Mouse (Mus musculus): ENCODE measurements around the gene Gng7. TPM values are rescaled to one million over a fixed set of nuclear protein-coding genes. Genes with fewer than 3 reads are reported as not detected.

The Gng7 gene
- polyA plus RNA-seq, 3 experiments from 2014 or later = not detected

DNA sequence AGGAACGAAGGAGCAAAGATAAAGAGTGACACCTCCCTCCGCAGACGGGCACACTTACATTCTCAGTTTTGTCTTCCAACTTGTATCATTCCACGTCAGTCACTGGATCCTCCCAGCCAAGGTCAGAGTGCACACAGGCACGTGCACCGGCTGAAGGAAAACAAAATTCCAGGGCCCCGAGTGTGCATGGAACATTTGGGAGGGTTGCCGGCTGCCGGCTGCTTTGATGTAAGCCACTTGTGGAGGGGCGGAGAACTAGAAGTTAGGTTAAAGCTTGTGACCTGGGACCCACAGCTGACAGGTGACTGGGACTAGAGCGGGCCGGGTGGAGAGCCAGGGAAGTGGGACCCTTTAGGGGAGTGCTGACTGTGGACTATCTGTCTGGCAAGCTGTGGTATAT lies 48.4 kb downstream of the Gng7 start:
- no peak for ATAC-seq

DNA sequence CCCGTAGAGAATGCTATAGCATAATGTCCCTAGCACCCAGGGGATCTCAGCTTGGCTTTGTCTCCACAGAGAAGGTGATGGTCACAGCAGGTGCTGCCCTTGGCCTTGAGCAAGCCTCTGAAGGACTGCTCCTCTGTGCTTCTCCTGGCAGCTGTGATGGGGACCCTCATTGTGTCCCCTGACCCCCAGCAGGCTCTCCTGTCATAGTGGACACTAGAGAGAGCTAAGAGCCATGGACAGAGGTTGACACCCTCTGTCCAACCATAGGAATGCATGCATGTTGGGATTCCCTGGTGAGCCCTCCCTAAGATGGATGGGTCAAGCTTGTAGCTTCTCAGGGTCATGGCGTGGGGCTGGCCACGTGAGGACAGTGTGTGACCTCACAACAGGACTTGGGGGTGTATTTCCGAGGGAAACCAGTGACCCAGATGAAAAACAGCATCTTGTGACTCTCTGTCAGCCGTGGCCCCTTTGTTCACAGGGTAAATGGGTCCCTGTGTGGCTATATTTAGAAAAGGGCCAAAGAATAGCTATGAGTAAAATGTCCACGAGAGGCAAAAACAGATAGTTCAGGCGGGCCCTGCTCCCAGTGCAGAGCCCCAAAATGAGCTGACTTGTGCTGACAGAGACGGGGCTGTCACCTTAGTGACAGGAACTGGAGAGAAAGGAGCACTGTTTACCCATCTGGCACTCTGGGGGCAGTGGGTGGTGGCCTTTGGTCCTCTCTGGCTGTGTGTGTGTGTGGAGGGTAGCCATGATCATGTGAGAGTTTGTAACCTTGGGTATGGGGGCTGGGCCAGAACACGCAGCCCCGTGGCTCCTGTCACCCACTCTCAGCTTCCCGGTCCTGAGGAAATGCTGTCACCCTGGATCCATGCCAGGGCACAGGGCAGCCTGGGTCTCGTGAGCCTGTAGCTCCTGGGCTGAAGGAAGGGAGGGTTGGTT lies 51.4 kb downstream of the Gng7 start:
- ATAC-seq = no peak

GRCm38 (mm10) chr10:80962585-80962984 lies 52.2 kb downstream of the Gng7 start:
- no peak for ATAC-seq

DNA sequence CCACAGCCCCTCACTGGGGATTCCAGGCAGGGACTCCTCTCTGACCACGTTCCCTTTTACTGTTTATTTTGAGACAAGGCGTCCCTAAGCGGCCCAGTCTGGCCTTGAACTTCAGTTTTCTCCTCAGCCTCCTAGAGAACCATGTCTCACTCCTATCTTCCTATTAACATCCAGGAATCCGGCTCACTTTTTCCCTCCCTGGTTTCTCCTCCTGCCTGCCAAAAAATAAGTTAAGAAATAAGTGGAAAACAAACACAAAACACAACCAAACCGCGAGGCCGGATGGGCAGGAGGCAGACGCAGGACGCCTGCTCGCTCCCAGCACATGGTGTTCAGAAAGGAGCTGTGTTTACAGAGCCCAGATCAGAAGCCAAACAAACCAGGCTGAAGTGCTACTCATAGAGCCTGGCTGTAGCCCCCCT lies 52.7 kb downstream of the Gng7 start:
- no peak for ATAC-seq

DNA sequence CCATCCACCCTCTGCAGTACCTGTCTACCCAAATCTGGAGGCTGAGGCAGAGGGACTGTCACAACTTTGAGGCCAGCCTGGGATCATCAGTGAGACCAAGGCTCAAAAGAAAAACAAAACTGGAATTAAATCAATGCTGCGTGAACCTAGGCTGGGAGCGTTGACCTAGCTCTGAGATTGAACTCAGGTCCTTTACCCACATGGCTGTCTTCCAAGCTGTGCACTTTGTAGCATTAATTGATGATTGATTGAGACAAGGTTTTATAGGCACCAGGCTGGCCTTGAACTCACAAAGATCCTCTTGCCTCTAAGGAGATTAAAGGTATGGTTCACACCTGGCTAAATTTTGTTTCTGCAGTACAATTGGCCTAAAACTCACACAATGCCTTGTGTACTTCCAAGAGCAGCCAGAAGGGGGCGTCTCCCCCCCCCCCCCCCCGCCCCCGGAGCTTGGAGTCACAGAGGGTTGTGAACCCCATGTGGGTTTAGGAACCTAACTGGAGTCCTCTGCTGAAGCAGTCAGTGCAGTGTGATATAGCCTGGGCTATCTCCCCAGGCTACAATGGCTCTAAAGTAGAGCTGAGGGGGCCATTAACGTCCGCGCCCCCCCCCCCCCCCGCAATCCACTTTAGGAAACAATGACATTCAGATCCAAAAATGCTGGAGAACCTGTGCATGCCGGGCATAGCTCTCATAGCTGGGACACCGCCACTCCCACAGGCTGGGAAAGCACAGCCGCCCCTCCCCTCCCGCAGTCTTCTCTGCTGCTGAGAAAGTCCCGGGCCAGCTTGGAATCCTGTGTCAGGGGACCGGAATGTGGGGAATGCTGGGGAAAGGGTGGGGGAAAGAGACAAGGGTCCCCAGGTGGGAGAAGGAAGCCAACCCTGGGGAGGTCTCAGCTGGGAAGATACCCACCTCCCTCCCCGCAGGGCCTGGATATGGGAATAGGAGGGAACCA lies 53.9 kb downstream of the Gng7 start:
- no peak for ATAC-seq

DNA sequence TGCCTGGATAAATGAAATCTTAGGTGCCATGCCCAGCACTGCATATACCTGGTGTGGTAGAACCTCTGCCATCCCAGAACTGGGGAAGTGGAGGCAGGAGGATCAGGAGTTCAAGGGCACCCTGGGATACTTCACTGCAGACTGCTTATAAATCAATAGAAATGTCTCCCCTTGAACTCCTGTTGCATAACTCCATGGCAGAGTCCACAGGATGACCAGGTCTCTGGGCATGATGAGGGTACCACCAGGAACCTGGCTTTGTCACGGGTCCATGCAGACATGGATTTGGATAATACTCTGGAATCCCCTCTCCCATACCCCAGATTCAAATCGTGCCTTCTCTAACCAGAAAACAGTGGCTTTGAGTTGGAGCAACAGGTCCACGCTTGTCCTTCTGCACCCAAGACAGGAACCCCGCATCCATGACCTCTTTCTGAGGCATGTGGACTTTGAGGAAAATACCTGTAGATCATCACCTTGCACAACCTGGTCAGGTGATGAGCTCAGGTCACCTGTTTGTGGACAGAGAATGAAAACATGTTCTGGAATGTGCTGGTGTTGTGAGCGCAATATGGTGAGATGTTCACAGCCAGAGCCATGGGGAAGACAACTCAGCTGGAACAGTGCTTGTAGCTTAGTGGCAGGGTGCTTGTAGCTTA lies 55.6 kb downstream of the Gng7 start:
- ATAC-seq = no peak

DNA sequence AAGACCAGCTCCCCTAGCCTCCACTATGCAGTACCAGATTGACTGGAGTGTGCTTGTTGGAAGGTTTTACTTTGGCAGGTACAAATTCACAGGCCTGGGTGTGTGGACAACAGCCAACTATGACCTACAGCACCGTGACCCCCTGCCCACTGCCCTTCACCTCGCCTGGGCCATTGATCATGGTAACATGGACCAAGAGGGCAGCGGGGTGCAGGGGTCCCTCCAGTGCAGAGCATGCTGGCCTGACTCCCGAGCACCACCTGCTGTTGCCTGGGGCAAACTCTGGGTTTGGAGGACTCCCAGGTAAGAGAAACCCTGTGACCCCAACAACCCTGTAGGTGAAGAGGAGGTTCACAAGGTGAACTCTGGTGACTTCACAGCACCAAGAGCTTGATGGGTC lies 57.0 kb downstream of the Gng7 start:
- no peak for ATAC-seq

GRCm38 (mm10) chr10:80956901-80957300 lies 57.8 kb downstream of the Gng7 start:
- ATAC-seq = no peak

DNA sequence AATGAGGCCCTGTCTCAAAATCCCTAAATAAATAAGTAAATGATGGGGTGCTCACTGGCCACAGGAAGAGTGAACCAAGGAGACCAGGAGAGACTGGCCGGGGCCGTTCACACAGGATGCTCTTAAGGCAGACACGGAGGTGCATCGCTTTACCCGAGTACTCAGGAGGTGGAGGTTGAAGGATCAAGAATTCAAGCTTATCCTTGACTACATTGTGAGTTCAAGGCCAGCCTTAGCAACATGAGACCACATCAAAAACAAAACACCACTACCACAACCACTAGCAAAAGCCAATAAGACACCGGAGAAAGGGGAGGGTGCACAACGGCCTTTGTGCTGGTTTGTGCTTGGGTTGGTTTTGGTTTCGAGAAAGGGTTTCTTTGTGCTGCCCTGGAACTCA lies 58.4 kb downstream of the Gng7 start:
- no peak for ATAC-seq

GRCm38 (mm10) chr10:80955536-80955935 lies 59.2 kb downstream of the Gng7 start:
- ATAC-seq = peak; percentile 94

DNA sequence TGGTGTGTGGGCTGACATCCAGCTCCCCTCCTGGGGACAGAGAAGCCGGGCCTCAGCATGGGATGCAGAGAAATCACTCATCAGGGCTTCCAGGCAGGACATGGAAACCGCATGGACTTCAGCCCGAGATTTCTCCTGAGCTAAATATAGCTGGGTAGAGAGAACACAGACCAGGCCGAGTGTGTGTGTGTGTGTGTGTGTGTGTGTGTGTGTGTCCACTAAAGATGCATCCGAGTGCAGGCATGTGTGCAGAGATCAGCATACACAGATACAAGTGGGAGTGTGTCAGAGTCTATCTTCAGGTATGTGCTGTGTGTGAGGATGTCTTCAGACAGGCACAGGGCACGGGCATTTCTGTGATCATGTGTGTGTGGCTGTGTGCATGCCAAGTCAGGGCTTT lies 59.9 kb downstream of the Gng7 start:
- ATAC-seq = no peak

- no peak for ATAC-seq
Measured at GRCm38 (mm10) chr10:80954415-80954814, 60.3 kb downstream of the Gng7 start.

DNA sequence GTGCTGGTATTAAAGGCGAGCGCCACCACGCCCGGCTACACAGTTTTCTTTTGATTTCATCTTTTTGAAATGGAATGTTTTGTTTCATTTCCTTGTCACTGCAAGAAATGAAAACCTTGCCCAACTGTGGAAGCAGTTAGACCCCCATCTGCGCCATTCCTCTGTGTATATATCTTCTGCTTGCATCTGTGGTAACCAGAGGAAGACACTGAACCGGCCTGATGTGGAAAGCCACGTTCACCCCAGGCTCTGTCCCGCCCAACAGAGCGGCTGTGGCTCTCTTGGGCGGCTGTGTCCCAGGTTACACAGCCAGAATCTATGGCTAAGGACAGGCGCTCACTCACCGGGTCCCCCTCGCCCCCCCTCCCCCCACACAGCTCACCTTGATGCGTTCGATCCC lies 62.3 kb downstream of the Gng7 start:
- ATAC-seq = no peak

DNA sequence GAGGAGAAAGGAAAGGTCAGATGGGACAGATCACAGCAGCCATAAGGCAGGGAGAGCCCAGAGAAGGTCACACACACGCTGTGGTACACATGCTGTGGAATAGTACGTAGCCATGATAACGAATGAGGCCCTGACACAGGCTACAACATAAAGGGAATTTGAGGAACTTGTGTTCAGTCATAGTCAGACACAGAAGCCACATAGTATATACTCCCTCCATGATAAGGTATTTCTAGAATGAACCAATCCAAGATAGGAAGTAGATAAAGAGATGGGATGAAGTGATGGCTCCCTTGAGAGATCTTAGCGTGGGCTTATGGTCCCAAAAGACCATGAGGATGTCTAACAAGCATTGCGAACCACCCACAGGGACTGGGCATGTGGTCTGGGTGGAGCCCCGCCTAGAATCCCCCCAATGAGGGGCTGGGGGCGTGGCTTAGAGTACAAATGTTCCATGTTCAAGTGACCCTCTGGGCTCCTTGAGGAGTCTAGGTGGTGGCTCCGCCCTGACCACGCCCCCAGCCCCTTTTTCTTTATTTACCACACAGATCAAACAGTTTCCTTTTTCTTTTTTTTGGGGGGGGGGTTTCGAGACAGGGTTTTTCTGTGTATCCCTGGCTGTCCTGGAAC lies 62.9 kb downstream of the Gng7 start:
- ATAC-seq = no peak

DNA sequence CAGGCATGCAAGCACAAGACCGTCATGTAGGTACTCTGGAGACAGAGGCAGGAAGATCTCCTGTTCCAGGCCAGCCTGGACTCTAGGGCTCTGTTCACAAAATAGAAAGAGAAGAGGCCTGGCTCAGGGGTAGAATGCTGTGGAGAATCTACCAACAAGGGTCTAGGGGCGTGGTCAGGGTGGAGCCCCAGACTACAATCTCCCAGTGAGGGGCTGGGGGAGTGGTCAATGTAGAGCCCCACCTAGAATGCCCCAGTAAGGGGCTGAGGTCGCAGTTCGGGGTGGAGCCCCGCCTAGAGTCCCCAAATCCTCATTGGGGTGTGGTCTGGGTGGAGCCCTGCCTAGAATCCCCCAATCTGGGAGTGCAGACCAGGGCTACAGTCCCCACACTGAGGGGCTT lies 64.4 kb downstream of the Gng7 start:
- no peak for ATAC-seq

DNA sequence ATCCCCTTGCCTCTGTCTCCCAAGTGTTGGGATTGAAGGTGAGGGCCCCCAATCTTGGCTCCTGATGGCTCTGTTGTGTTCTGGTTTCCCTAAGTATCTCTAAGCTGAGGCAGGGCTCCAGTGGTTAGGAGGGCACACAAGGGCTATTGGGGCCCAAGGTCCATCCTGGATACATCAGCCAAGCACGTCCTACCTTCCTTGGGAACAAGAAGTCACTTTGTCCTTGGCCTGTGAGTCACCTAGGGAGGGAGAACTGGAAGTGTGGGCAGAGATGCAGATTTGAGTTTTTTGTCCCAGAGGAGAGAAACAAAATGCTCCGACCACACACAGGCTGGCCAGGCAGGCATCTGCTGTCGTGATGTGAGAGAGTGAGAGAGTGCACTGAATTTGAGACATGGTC lies 65.7 kb downstream of the Gng7 start:
- ATAC-seq = no peak

- ATAC-seq = no peak
Measured at GRCm38 (mm10) chr10:80948570-80948969, 66.2 kb downstream of the Gng7 start.

- ATAC-seq = no peak
Measured at GRCm38 (mm10) chr10:80947802-80948201, 66.9 kb downstream of the Gng7 start.

- no peak for ATAC-seq
Measured at GRCm38 (mm10) chr10:80946684-80947437, 67.9 kb downstream of the Gng7 start.

DNA sequence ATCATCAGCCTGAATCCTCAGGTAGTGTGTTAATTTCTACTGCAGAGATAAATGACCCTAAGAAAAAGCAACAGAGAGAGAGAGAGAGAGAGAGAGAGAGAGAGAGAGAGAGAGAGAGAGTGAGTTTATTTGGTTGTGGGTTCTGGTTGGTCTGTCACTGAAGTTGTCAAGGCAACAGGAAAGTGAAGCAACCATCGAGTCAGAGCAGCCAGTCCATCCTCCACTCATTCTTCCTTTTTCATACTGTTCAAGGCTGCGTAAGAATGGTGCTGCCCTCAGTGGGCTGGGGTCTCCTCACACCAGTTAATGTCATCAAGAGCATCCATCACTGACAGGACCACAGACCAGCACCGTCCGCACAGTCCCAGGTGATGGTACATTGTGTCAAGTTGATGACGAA lies 70.5 kb downstream of the Gng7 start:
- no peak for ATAC-seq

DNA sequence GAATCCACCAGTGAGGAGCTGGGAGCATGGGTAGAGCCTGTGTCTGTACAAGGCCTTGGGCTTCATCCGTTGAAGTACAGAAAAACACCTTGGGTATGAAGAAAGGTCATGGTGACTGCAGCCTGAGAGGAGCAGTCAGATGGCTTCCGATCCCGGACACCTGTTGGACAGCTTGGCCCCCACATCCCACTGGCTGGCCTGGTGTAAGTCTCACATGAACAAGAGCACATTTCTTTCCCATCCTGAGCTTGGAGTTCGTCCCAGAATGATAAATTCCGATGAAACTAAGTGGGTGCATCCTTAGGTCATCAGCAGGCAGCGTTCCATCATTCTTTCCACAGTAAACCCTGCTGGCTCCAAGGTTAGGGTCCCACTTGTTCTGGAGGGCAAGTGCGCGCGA lies 71.0 kb downstream of the Gng7 start:
- no peak for ATAC-seq

DNA sequence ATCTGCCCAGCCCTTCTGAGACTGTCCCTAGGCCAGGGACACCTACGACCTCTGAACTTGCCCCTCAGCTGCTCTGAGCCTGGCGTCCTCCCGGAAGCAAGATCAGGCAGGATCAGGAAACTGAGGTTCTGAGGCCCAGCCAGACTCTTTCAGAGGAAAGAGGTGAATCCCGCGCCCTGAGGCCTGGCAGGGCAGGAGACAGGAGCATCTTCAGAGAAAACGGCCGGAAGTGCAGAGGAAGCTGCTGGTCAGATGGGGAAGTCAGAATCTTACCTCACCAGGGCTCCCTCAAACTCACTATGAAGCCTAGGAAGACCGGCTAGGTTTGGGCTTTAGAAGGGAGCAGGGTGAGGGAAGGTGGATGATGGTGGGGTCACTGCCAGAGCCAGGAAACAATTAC lies 71.8 kb downstream of the Gng7 start:
- no peak for ATAC-seq
